Mouse (Mus musculus) liver, embryonic 15.5 days (tissue): Measurements from ENCODE around the gene Slco3a1. TPM values are rescaled to one million over a fixed set of nuclear protein-coding genes. Genes with fewer than 3 reads are reported as not detected.

Experiments
- ATAC-seq: fragments of 200-750 bp; cut with Nextera tagmentation; 2 replicates; pipeline ENCODE4 v1.8.0; 2017; ENCODE audit warnings: moderate number of reproducible peaks, mild to moderate bottlenecking, moderate library complexity; ENCODE audit not compliant: insufficient read depth
- H3K27ac ChIP-seq: fragments of 300-500 bp; sonication (generic); replicated peaks from 2 replicates; pipeline ENCODE4 v1.5.1; 2015; ENCODE audit warnings: mild to moderate bottlenecking, inconsistent platforms
- H3K27me3 ChIP-seq: fragments of 300-500 bp; sonication (generic); 2 replicates; pipeline ENCODE4 v1.6.1; 2015; ENCODE audit warnings: mild to moderate bottlenecking, inconsistent platforms
- H3K36me3 ChIP-seq: fragments of 300-500 bp; sonication (generic); replicated peaks from 2 replicates; pipeline ENCODE4 v1.6.1; 2015; ENCODE audit warnings: moderate library complexity, mild to moderate bottlenecking, inconsistent platforms
- H3K4me1 ChIP-seq: fragments of 300-500 bp; sonication (generic); replicated peaks from 2 replicates; pipeline ENCODE4 v1.6.1; 2015; ENCODE audit warnings: inconsistent platforms
- H3K4me2 ChIP-seq: fragments of 300-500 bp; sonication (generic); 2 replicates; pipeline ENCODE4 v1.6.1; 2015; ENCODE audit warnings: moderate library complexity, mild to moderate bottlenecking, inconsistent platforms
- H3K4me3 ChIP-seq: fragments of 300-500 bp; sonication (generic); replicated peaks from 2 replicates; pipeline ENCODE4 v1.5.1; 2015; ENCODE audit warnings: mild to moderate bottlenecking, inconsistent platforms
- H3K9ac ChIP-seq: fragments of 300-500 bp; sonication (generic); 2 replicates; pipeline ENCODE4 v1.6.1; 2015; ENCODE audit warnings: moderate library complexity, mild to moderate bottlenecking, inconsistent platforms
- H3K9me3 ChIP-seq: fragments of 300-500 bp; sonication (generic); replicated peaks from 2 replicates; pipeline ENCODE4 v1.6.1; 2016; ENCODE audit warnings: inconsistent platforms
- WGBS: fragments of 180-500 bp; shearing (Covaris S2); methylation state at CpG from one replicate; pipeline ENCODE4 v1.1.7; 2015; ENCODE audit warnings: mixed read lengths; ENCODE audit not compliant: insufficient replicate concordance; 5-methylcytosine and 5-hydroxymethylcytosine counted together
- polyA plus RNA-seq: library from polyadenylated mRNA; unstranded; fragments of >200 nt; fragmentation: Nextera tagmentation; extraction: Ambion mirVana; gene quantifications from 2 replicates; pipeline ENCODE4 v1.2.1, GENCODE M21; 2015

Gene Slco3a1
- polyA plus RNA-seq, 1 experiment from 2014 or later = 1.2 TPM

- WGBS = 13% methylated on average over 6 of the region's 6 CpGs
- no peak overlapping the region for H3K4me2 ChIP-seq
- no peak for ATAC-seq
These were observed 5.5 kb downstream of the Slco3a1 start for GRCm38 (mm10) chr7:74549013-74549582.

GRCm38 (mm10) chr7:74546691-74547090 lies 7.9 kb downstream of the Slco3a1 start:
- no peak overlapping the region for H3K4me3 ChIP-seq
- peaks cover 3% of the 10 kb centered on the region for H3K27me3 ChIP-seq
- no peaks in the 10 kb centered on the region for H3K9me3 ChIP-seq
- no peaks in the 10 kb centered on the region for H3K36me3 ChIP-seq
- no peak overlapping the region for H3K4me2 ChIP-seq
- H3K27ac ChIP-seq = no peak overlapping the region
- WGBS = 62% methylated on average over 6 of the region's 6 CpGs
- ATAC-seq = no peak
- no peak overlapping the region for H3K9ac ChIP-seq
- no peaks in the 10 kb centered on the region; the same call in 1 of the 2 replicates for H3K4me1 ChIP-seq

More at GRCm38 (mm10) chr7:74549013-74549582, 5.5 kb downstream of the Slco3a1 start:
- no peak overlapping the region for H3K4me3 ChIP-seq
- peaks cover 27% of the 10 kb centered on the region for H3K27me3 ChIP-seq
- H3K27ac ChIP-seq = no peak overlapping the region
- no peak overlapping the region for H3K9ac ChIP-seq
- no peaks in the 10 kb centered on the region for H3K9me3 ChIP-seq
- no peaks in the 10 kb centered on the region for H3K36me3 ChIP-seq
- H3K4me1 ChIP-seq = peaks cover 2% of the 10 kb centered on the region; the same call in 1 of the 2 replicates

GRCm38 (mm10) chr7:74545498-74545990 lies 9.0 kb downstream of the Slco3a1 start:
- 60% methylated on average over 6 of the region's 6 CpGs for WGBS
- no peak for ATAC-seq
- no peak overlapping the region for H3K4me3 ChIP-seq
- no peaks in the 10 kb centered on the region for H3K36me3 ChIP-seq
- H3K4me2 ChIP-seq = no peak overlapping the region
- H3K27me3 ChIP-seq = no peaks in the 10 kb centered on the region
- no peaks in the 10 kb centered on the region for H3K9me3 ChIP-seq
- no peaks in the 10 kb centered on the region; the same call in 1 of the 2 replicates for H3K4me1 ChIP-seq
- H3K27ac ChIP-seq = no peak overlapping the region
- no peak overlapping the region for H3K9ac ChIP-seq

- H3K4me3 ChIP-seq = no peak overlapping the region
- no peak for ATAC-seq
- no peaks in the 10 kb centered on the region for H3K9me3 ChIP-seq
- H3K36me3 ChIP-seq = no peaks in the 10 kb centered on the region
- no peak overlapping the region for H3K4me2 ChIP-seq
- no peak overlapping the region for H3K27ac ChIP-seq
- WGBS = 55% methylated on average over 7 of the region's 7 CpGs
- H3K4me1 ChIP-seq = no peaks in the 10 kb centered on the region
- H3K27me3 ChIP-seq = no peaks in the 10 kb centered on the region
- H3K9ac ChIP-seq = no peak overlapping the region
These were observed 10.3 kb downstream of the Slco3a1 start for GRCm38 (mm10) chr7:74544306-74544705.

GRCm38 (mm10) chr7:74541958-74542357 lies 12.6 kb downstream of the Slco3a1 start:
- Histone ChIP-seq H3K4me1 (no peaks in the 10 kb centered on the region), H3K27ac (no peak overlapping the region), H3K9me3 (no peaks in the 10 kb centered on the region), H3K4me2 (no peak overlapping the region), H3K4me3 (no peak overlapping the region), H3K36me3 (no peaks in the 10 kb centered on the region), H3K9ac (no peak overlapping the region), H3K27me3 (no peaks in the 10 kb centered on the region)
- ATAC-seq = no peak
- 52% methylated on average over 4 of the region's 4 CpGs for WGBS

- Histone ChIP-seq H3K27me3 (no peaks in the 10 kb centered on the region), H3K4me3 (no peak overlapping the region), H3K4me1 (no peaks in the 10 kb centered on the region), H3K4me2 (no peak overlapping the region), H3K27ac (no peak overlapping the region), H3K9me3 (no peaks in the 10 kb centered on the region), H3K9ac (no peak overlapping the region), H3K36me3 (no peaks in the 10 kb centered on the region)
- ATAC-seq = no peak
- WGBS = 71% methylated on average over 7 of the region's 7 CpGs
These were observed 13.5 kb downstream of the Slco3a1 start for GRCm38 (mm10) chr7:74540933-74541725.

- Histone ChIP-seq H3K9ac (no peak overlapping the region), H3K36me3 (no peaks in the 10 kb centered on the region), H3K4me1 (no peaks in the 10 kb centered on the region), H3K9me3 (no peaks in the 10 kb centered on the region), H3K4me3 (no peak overlapping the region), H3K27ac (no peak overlapping the region), H3K27me3 (no peaks in the 10 kb centered on the region), H3K4me2 (no peak overlapping the region)
- 54% methylated on average over 4 of the region's 4 CpGs for WGBS
- no peak for ATAC-seq
These were observed 18.4 kb downstream of the Slco3a1 start for GRCm38 (mm10) chr7:74536186-74536585.

- no peak for ATAC-seq
These were observed 23.0 kb downstream of the Slco3a1 start for GRCm38 (mm10) chr7:74531468-74532097.

GRCm38 (mm10) chr7:74529877-74530276 lies 24.7 kb downstream of the Slco3a1 start:
- no peak for ATAC-seq
- H3K27ac ChIP-seq = no peak overlapping the region
- no peak overlapping the region for H3K4me2 ChIP-seq
- H3K4me3 ChIP-seq = no peak overlapping the region
- H3K4me1 ChIP-seq = no peaks in the 10 kb centered on the region
- no peak overlapping the region for H3K9ac ChIP-seq
- H3K9me3 ChIP-seq = no peaks in the 10 kb centered on the region
- no peaks in the 10 kb centered on the region for H3K27me3 ChIP-seq
- no peaks in the 10 kb centered on the region for H3K36me3 ChIP-seq
- WGBS = 16% methylated on average over 2 of the region's 2 CpGs

More at GRCm38 (mm10) chr7:74531468-74532097, 23.0 kb downstream of the Slco3a1 start:
- 68% methylated on average over 7 of the region's 7 CpGs for WGBS
- no peaks in the 10 kb centered on the region for H3K9me3 ChIP-seq
- no peaks in the 10 kb centered on the region for H3K27me3 ChIP-seq
- H3K4me1 ChIP-seq = no peaks in the 10 kb centered on the region
- no peak overlapping the region for H3K27ac ChIP-seq
- H3K4me3 ChIP-seq = no peak overlapping the region
- H3K4me2 ChIP-seq = no peak overlapping the region
- H3K9ac ChIP-seq = no peak overlapping the region
- H3K36me3 ChIP-seq = no peaks in the 10 kb centered on the region

- 19% methylated on average over 4 of the region's 4 CpGs for WGBS
- Histone ChIP-seq H3K9me3 (no peaks in the 10 kb centered on the region), H3K4me1 (no peaks in the 10 kb centered on the region), H3K36me3 (no peaks in the 10 kb centered on the region), H3K27ac (no peak overlapping the region), H3K4me3 (no peak overlapping the region), H3K9ac (no peak overlapping the region), H3K4me2 (no peak overlapping the region), H3K27me3 (no peaks in the 10 kb centered on the region)
- ATAC-seq = no peak
These were observed 25.3 kb downstream of the Slco3a1 start for GRCm38 (mm10) chr7:74529183-74529757.

- H3K4me2 ChIP-seq = no peak overlapping the region
- H3K4me1 ChIP-seq = no peaks in the 10 kb centered on the region
- H3K9ac ChIP-seq = no peak overlapping the region
- H3K27ac ChIP-seq = no peak overlapping the region
- no peak for ATAC-seq
- H3K27me3 ChIP-seq = no peaks in the 10 kb centered on the region
- no peaks in the 10 kb centered on the region for H3K36me3 ChIP-seq
- no peaks in the 10 kb centered on the region for H3K9me3 ChIP-seq
- H3K4me3 ChIP-seq = no peak overlapping the region
- WGBS = 56% methylated on average over 5 of the region's 5 CpGs
These were observed 26.4 kb downstream of the Slco3a1 start for GRCm38 (mm10) chr7:74528182-74528581.
